Mouse (Mus musculus) myocyte (in vitro differentiated cells): ENCODE results near the gene Psmb6.

Experiments
- CEBPB ChIP-seq: IDR thresholded peaks from 2 replicates; pipeline ENCODE4 v1.6.1; 2011; ENCODE audit warnings: mild to moderate bottlenecking, moderate library complexity; ENCODE audit not compliant: poor library complexity, insufficient read depth, severe bottlenecking
- E2F4 ChIP-seq: IDR thresholded peaks from one replicate; pipeline ENCODE4 v1.6.1; 2011; ENCODE audit warnings: mild to moderate bottlenecking, control low read depth, moderate library complexity; ENCODE audit not compliant: insufficient read depth
- POLR2A ChIP-seq: IDR thresholded peaks from one replicate; pipeline ENCODE4 v1.6.1; 2011; ENCODE audit warnings: low read depth, mild to moderate bottlenecking, control low read depth, moderate library complexity; ENCODE audit not compliant: insufficient read length
- POLR2AphosphoS2 ChIP-seq: IDR thresholded peaks from one replicate; pipeline ENCODE4 v1.6.1; 2011; ENCODE audit warnings: low read depth, control low read depth; ENCODE audit not compliant: insufficient read length
- SRF ChIP-seq: IDR thresholded peaks from one replicate; pipeline ENCODE4 v1.6.1; 2011; ENCODE audit warnings: low read depth; ENCODE audit not compliant: control insufficient read depth, insufficient read length
- TCF12 ChIP-seq: IDR thresholded peaks from one replicate; pipeline ENCODE4 v1.6.1; 2011; ENCODE audit warnings: mild to moderate bottlenecking, control low read depth; ENCODE audit not compliant: poor library complexity, insufficient read depth, severe bottlenecking
- TCF3 ChIP-seq: IDR thresholded peaks from one replicate; pipeline ENCODE4 v1.6.1; 2011; ENCODE audit warnings: low read depth, control low read depth; ENCODE audit not compliant: insufficient read length
- USF1 ChIP-seq: IDR thresholded peaks from one replicate; pipeline ENCODE4 v1.6.1; 2011; ENCODE audit warnings: low read depth, mild to moderate bottlenecking, control low read depth, moderate library complexity

DNA sequence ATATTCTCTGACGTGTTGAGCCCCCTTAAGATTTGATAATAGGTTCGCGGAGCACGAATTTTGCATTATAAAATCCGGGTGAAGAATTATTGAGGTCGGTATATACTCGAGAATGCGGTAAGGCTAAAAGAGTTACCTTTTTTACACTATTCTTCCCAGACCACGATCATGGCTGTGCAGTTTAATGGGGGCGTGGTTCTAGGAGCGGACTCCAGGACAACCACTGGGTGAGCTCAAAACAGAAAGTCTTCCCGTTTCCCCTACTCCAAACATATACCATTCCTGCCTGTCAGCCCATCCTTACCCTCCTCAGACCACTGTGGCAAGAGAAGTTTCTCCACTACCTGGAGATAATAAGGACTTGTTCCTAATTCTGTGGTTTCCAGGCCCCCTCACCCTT, 559 bp downstream of the Psmb6 start:
- no peak for TF ChIP-seq CEBPB
- no peak for TF ChIP-seq SRF
- no peak for TF ChIP-seq USF1
- TF ChIP-seq POLR2A = no peak
- no peak for TF ChIP-seq POLR2AphosphoS2
- no peak for TF ChIP-seq TCF12
- TF ChIP-seq TCF3 = no peak
- TF ChIP-seq E2F4 = no peak
